In the genomic region with DNA sequence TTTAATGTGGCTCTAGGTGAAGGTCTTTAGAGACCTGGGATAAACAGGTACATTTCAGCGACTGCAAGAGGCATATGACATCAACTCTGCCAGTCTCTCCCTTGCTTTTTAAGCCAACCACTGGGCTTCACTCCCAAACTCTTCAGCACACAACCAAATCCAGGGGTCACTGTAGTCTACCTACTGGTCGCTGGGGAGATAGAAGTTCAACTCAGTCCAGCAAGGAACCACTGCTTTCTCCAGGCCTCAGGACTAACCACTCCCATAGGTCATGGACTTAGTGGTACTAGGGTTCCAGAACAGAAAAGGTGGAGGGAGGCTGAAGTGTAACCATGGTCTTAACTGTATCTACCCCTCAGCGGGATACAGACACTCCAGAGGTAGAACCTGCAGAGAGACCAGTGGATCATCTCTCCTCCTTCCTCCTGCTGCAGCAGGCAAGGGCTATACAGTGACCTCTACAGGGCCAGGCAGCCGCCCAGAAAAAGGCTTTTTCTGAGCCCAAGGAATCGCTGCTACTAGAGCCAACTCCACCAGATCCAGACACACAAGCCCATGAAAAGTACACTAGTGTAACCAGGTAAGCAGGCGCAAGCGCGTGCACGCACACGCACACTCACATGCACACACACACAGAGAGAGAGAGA, we compare ENCODE assay signal across 8 mouse cellular contexts. TPM values are rescaled to one million over a fixed set of nuclear protein-coding genes. Genes with fewer than 3 reads are reported as not detected.
DNase-seq lines count a peak whose midpoint lies in the region; ATAC-seq lines count a peak whose summit lies in the region.

No protein-coding gene starts in this region.

- peak overlapping the region; percentile 74 for H3K4me3 ChIP-seq in heart, embryonic 13.5 days
- H3K4me3 ChIP-seq in hindbrain, embryonic 11.5 days (ENCODE audit: low read depth, low read length): peak overlapping the region; percentile 59
- H3K4me3 ChIP-seq in midbrain, embryonic 11.5 days (ENCODE audit: low read depth, low read length): peak overlapping the region; percentile 47

- no peaks in the 10 kb centered on the region for H3K9me3 ChIP-seq in heart, embryonic 13.5 days
- H3K9me3 ChIP-seq in hindbrain, embryonic 11.5 days (ENCODE audit: control insufficient read depth, low read length): no peaks in the 10 kb centered on the region
- no peaks in the 10 kb centered on the region for H3K9me3 ChIP-seq in midbrain, embryonic 11.5 days (ENCODE audit: control insufficient read depth, low read length)

- peak overlapping the region; percentile 98 for H3K4me2 ChIP-seq in heart, embryonic 13.5 days
- no peak overlapping the region for H3K4me2 ChIP-seq in hindbrain, embryonic 11.5 days (replicated peaks; ENCODE audit: low read depth, low read length)
- no peak overlapping the region for H3K4me2 ChIP-seq in midbrain, embryonic 11.5 days

- peak overlapping the region; percentile 72; the same call in 1 of the 2 replicates for H3K27ac ChIP-seq in heart, embryonic 13.5 days (replicated peaks)
- no peak overlapping the region for H3K27ac ChIP-seq in hindbrain, embryonic 11.5 days (ENCODE audit: low read depth, low read length)
- no peak overlapping the region for H3K27ac ChIP-seq in midbrain, embryonic 11.5 days (ENCODE audit: low read depth, low read length)

- peak overlapping the region; percentile 94 for H3K9ac ChIP-seq in heart, embryonic 13.5 days
- no peak overlapping the region for H3K9ac ChIP-seq in hindbrain, embryonic 11.5 days (ENCODE audit: low read depth, low read length)
- no peak overlapping the region for H3K9ac ChIP-seq in midbrain, embryonic 11.5 days (ENCODE audit: low read length)

- DNase-seq in heart, postnatal 4 days: no peak
- DNase-seq in cerebellum, postnatal 36 days: peak; percentile 51 to 56
- DNase-seq in hindbrain, embryonic 11.5 days (ENCODE audit: low spot score): no peak
- DNase-seq in midbrain, embryonic 11.5 days (ENCODE audit: low spot score, missing footprints): no peak
- no peak for DNase-seq in spleen, adult 18-20 months
- DNase-seq in thymus, postnatal 4 days: no peak
- DNase-seq in right cerebral cortex, postnatal 36 days (ENCODE audit: low spot score in 2 of 2): no peak

- WGBS in heart, embryonic 13.5 days: 72% methylated on average over 10 of the region's 10 CpGs
- WGBS in hindbrain, embryonic 11.5 days: 75% methylated on average over 10 of the region's 10 CpGs
- 73% methylated on average over 10 of the region's 10 CpGs for WGBS in midbrain, embryonic 11.5 days

- no peaks in the 10 kb centered on the region for H3K36me3 ChIP-seq in heart, embryonic 13.5 days
- H3K36me3 ChIP-seq in hindbrain, embryonic 11.5 days (ENCODE audit: control insufficient read depth, insufficient read depth, low read length): no peaks in the 10 kb centered on the region
- no peaks in the 10 kb centered on the region for H3K36me3 ChIP-seq in midbrain, embryonic 11.5 days (ENCODE audit: control insufficient read depth, insufficient read depth, low read length)

- H3K4me1 ChIP-seq in heart, embryonic 13.5 days: peaks cover 54% of the 10 kb centered on the region
- H3K4me1 ChIP-seq in hindbrain, embryonic 11.5 days (replicated peaks; ENCODE audit: control insufficient read depth, insufficient read depth, low read length): 0 out of 2 replicates have a peak, but pooled peaks cover 5% of the 10 kb centered on the region
- peaks cover 9% of the 10 kb centered on the region for H3K4me1 ChIP-seq in midbrain, embryonic 11.5 days (ENCODE audit: control insufficient read depth, insufficient read depth, low read length)

- no peak for ATAC-seq in heart, embryonic 13.5 days (ENCODE audit: extremely low read depth, insufficient number of reproducible peaks, low FRiP score, low TSS enrichment)
- ATAC-seq in hindbrain, embryonic 11.5 days (ENCODE audit: low FRiP score): no peak
- ATAC-seq in midbrain, embryonic 11.5 days (ENCODE audit: low FRiP score): no peak

- peaks cover 39% of the 10 kb centered on the region for H3K27me3 ChIP-seq in heart, embryonic 13.5 days (replicated peaks)
- peaks cover 15% of the 10 kb centered on the region for H3K27me3 ChIP-seq in hindbrain, embryonic 11.5 days (ENCODE audit: control insufficient read depth, insufficient read depth, low read length)
- peaks cover 10% of the 10 kb centered on the region; the same call in 1 of the 2 replicates for H3K27me3 ChIP-seq in midbrain, embryonic 11.5 days (ENCODE audit: control insufficient read depth, insufficient read depth, low read length)

RNA-seq across cellular contexts. Expression of a gene that starts 1.3 kb away (rescaled TPM):
- 46.8 and 51.1 TPM in 2 replicates for polyA plus RNA-seq in heart, embryonic 13.5 days (2015; fragmentation: Nextera tagmentation; extraction: Ambion mirVana)
- total RNA-seq in heart, postnatal 4 days (2021): 10 to 100 TPM; 61.8 to 75.0 TPM
- polyA plus RNA-seq in hindbrain, embryonic 11.5 days (2014; fragmentation: Nextera tagmentation; extraction: Ambion mirVana): 36.0 and 36.3 TPM in 2 replicates
- 36.1 and 36.4 TPM in 2 replicates for polyA plus RNA-seq in midbrain, embryonic 11.5 days (2014; fragmentation: Nextera tagmentation; extraction: Ambion mirVana)

RNA-seq across cellular contexts. Expression of a gene that starts 9.4 kb away (rescaled TPM):
- not detected in 2 replicates for polyA plus RNA-seq in heart, embryonic 13.5 days (2015; fragmentation: Nextera tagmentation; extraction: Ambion mirVana)
- total RNA-seq in heart, postnatal 4 days (2021): not detected
- not detected in 2 replicates for polyA plus RNA-seq in hindbrain, embryonic 11.5 days (2014; fragmentation: Nextera tagmentation; extraction: Ambion mirVana)
- not detected in 2 replicates for polyA plus RNA-seq in midbrain, embryonic 11.5 days (2014; fragmentation: Nextera tagmentation; extraction: Ambion mirVana)

RNA-seq across cellular contexts. Expression of a gene that starts 16.4 kb away (rescaled TPM):
- 9.6 and 9.8 TPM in 2 replicates for polyA plus RNA-seq in heart, embryonic 13.5 days (2015; fragmentation: Nextera tagmentation; extraction: Ambion mirVana)
- 1 to 10 TPM; 4.0 TPM for total RNA-seq in heart, postnatal 4 days (2021)
- polyA plus RNA-seq in hindbrain, embryonic 11.5 days (2014; fragmentation: Nextera tagmentation; extraction: Ambion mirVana): 12.0 and 16.2 TPM in 2 replicates
- 14.4 and 18.4 TPM in 2 replicates for polyA plus RNA-seq in midbrain, embryonic 11.5 days (2014; fragmentation: Nextera tagmentation; extraction: Ambion mirVana)

RNA-seq across cellular contexts. Expression of a gene that starts 16.4 kb away (rescaled TPM):
- 43.4 and 47.9 TPM in 2 replicates for polyA plus RNA-seq in heart, embryonic 13.5 days (2015; fragmentation: Nextera tagmentation; extraction: Ambion mirVana)
- total RNA-seq in heart, postnatal 4 days (2021): 10 to 100 TPM; 82.9 to 87.9 TPM
- 46.5 and 53.6 TPM in 2 replicates for polyA plus RNA-seq in hindbrain, embryonic 11.5 days (2014; fragmentation: Nextera tagmentation; extraction: Ambion mirVana)
- 50.6 and 57.6 TPM in 2 replicates for polyA plus RNA-seq in midbrain, embryonic 11.5 days (2014; fragmentation: Nextera tagmentation; extraction: Ambion mirVana)

RNA-seq across cellular contexts. Expression of a gene that starts 20.6 kb away (rescaled TPM):
- 15.1 and 15.8 TPM in 2 replicates for polyA plus RNA-seq in heart, embryonic 13.5 days (2015; fragmentation: Nextera tagmentation; extraction: Ambion mirVana)
- total RNA-seq in heart, postnatal 4 days (2021): 10 to 100 TPM; 26.0 to 26.6 TPM
- 24.7 and 24.8 TPM in 2 replicates for polyA plus RNA-seq in hindbrain, embryonic 11.5 days (2014; fragmentation: Nextera tagmentation; extraction: Ambion mirVana)
- 23.5 and 24.9 TPM in 2 replicates for polyA plus RNA-seq in midbrain, embryonic 11.5 days (2014; fragmentation: Nextera tagmentation; extraction: Ambion mirVana)

Comparison
In these comparisons a context has a peak if more than half of its experiments do, and no peak if none do; other contexts are left out.
1. DNase-seq: peak in cerebellum, postnatal 36 days (2 of 2); none in heart, postnatal 4 days (single experiment), hindbrain, embryonic 11.5 days (single experiment), midbrain, embryonic 11.5 days (single experiment), spleen, adult 18-20 months (0 of 2), thymus, postnatal 4 days (single experiment) and right cerebral cortex, postnatal 36 days (0 of 2).
2. Peak in every context shown above with its lines, with median percentiles within 50 percentile points of each other: H3K4me3 ChIP-seq.